Mouse (Mus musculus) fibroblast of lung, adult 2 months (primary cell): ENCODE measurements around the gene Hs6st1.

Experiments used
- DNase-seq: peaks from one replicate; pipeline ENCODE4 v3.0.0-alpha.2; 2011; ENCODE audit warnings: low read depth

The Hs6st1 gene

DNA sequence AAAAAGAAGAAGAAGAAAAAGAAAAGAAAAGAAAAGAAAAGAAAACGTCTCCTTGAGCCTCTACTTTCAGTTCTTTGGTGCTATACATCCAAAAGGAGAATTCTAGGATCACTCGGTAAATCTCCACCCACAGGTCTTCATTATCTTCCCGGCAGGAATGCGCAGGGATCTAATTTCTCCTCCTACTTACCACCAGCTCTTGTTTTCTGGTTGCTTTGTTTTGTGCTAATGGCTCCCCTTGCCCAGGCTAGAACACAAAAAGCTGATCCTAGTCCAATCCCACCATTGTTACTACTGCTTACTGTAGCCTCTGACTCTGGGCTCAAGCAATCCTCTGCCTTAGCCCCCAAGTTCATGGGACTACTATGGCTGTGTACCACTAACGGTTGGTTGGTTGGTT lies 16.9 kb downstream of the Hs6st1 start:
- no peak for DNase-seq

DNA sequence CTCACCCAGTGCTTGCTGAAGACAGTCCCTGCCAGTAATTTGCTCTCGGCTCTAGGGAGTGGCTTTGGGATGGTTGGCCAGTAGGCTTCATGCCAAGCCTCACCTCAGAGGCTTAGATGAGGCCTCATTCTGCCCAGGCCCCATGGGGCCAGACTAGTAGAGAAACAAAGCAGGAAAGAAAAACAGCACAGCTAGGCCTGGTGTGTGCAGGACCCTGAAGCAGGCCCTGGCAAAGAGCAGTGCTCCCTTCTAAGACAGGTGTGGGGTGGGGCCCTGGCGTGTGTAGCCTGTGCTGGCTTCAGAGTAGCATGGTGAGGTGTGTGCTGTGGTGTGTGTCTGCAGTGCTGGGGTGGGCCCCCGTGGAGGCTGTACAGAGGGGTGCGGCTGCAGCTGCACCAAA lies 20.2 kb downstream of the Hs6st1 start:
- no peak for DNase-seq

DNA sequence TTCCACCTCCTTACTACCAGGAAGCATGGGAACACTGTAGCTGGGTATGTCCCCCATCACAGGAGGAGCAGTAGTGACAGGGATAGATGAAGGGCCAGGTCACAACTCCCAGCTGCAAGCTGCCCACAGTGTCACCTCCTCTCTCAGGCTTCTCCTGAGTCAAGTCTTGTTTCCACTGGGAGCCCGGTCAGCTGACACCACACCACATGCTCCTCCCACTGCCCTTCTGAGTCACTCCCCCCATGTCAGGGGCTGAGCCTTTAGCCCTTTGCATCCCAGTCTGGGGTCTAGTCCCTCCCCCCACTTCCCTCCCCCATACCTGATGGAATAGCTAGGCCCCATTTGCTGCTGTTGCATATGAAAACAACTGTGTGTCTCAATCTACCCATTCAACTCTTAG lies 21.3 kb downstream of the Hs6st1 start:
- DNase-seq: no peak

DNA sequence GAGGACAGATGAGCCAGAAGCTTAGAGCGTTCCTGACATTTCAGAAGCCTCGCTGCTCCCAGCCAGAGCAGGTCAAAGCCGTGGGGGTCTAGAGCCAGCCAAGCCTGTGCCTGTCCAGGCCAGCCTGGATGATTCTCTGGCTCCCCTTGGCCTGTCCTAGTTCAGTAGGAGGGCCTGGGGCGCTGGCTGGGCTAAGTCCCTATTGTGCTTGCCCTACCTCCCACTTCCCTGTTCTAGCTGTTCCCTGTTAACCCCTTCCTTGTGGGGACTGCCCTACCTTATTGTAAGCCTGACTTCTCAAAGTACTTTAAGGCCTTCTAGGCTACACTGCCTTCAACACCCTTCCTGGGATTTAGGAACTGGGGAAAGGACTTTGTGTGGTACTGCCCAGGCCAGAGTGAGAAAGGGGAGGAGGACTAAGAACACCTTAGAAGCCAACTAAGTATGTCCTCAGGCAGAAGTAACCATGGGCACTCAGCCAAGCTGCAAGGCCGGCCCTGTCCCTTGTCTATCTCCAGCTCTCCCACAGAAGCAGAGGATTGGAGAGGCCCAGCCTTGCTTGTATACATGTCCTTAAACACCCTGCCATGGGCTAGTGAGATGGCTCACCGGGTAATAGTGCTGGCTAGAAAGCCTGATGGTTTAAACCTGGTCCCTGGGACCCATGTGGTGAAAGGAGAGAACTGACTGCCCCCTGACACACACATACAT lies 22.0 kb downstream of the Hs6st1 start:
- DNase-seq: no peak

DNA sequence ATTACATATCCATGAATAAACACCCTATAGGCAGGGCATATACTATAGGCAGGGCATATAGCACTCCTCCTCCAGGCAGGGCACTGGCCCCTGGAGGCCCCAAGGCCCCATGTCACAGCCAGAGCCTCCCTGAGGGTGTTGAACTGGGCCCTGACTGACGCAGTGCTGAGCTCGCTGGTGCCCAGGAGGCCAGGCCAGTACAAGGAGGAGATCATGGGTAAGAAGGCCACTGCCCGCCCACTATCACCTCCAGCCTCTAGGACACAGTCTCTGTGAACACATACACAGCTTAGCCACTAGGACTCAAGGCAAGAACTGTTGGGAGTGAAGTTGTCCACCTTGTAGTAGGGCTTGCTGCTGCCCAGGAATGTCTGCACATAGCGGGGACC lies 22.5 kb downstream of the Hs6st1 start:
- DNase-seq: no peak

DNA sequence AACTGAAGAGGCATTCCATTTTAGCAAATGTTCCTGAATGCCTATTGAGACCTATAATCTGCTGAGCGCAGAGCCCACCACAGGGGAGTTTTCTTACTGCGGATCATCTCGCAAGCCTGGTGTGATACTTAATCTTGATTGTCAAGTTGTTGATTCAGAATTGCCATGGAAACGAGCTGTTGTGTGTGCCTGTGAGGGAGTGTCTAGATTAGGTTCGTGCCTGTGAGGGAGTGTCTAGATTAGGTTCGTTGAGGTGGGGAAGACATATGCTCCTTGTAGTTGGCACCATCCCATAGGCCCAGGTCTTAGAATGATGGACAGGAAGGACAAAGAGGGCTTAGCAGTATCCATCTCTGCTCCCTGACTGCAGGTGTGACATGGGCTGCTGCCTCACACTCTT lies 23.0 kb downstream of the Hs6st1 start:
- no peak for DNase-seq

DNA sequence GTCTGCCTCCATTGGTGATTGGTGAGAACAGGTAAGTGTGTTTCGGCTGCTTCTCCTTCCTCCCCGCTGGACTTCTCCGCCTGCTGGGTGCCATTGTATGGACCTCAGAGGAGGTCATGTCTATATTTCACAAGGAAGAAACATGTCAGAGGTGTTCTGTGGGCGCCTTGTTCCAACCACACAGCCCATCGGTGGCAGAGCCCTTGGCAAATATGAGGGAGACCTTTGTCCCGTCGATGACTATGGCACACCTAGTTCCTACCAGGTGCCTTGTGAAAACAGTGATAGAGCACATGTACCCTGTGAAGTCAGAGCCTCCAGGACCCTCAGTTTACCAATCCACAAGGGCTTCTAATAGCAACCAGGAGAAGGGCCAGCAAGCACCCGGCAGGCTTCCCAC lies 25.5 kb downstream of the Hs6st1 start:
- no peak for DNase-seq

DNA sequence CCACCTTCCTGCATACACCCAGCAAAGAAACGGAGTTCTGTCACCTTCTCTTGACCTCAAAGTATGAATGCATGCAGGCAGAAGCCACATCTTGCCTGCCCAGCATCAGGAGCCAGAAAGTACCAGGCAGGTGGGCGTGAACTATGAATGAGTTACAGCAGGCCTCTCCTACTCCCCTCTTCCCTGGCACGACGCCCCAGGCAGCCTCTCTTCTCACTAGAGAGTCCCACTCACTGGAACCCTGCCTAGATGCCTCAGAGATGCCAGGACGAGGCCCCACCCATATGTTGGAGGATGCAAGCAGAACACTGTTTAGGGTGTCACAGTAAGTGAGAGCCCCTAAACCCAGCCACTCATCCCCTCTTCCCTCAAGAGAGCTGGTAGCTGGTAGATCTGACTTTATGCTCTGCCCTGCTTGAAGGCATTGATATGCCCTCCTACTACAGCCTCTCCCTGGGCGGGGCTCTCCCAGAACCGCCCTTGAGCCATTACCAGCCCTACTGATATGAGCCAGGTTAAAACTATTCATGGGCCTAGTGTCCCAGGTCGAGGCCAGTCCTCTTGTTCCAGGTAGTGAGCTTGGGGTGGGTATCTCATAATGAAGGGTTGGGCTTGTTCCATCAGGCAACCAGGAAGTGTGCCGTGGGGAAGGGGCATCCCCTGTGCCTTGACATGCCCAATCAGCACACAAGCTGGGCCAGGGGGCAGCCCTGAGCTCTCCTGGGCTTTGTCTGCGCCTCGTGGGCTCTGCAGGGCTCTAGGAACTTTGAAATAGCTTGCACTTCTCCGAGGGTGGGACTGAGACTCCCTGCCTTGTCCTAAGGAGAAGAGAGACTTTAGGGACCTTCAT lies 27.4 kb downstream of the Hs6st1 start:
- DNase-seq: no peak

DNA sequence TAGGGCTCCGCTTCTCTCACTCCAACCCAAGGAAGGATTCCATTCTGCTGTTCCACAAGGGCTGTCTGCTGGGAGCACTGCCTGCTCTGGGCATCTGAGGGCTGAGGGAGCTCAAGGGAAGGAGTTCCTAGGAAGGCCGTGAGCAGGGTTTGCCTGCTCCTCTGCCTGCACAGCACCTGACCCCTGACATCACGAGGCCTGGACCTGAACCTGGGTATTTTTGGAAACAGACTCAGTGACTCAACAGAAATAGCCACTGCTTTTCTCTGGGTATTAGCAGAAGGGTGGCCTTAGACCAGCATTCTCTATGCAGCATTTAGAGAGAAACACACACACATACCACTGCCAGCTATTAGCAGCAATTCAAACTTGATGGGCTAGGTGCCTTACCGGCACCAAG lies 30.2 kb downstream of the Hs6st1 start:
- DNase-seq: no peak

DNA sequence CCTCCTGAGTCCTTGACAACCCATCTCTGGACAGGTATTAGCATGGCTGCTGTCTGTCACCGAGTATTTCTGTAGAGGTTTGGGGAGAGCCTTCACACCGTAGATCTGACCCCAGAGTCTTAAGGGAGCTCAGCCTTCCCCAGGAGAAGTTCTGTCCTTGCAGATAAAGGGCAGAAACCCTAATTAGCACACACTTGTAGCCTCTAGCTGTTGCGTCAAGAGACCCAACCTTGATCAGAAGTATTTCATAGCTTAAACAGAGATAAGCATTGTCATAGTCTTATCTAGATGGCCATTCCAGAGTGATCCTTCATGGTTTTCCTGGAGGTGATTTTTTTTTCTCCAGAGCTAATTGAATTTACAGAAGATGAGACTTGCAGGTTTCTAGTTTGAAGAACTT lies 32.2 kb downstream of the Hs6st1 start:
- no peak for DNase-seq

DNA sequence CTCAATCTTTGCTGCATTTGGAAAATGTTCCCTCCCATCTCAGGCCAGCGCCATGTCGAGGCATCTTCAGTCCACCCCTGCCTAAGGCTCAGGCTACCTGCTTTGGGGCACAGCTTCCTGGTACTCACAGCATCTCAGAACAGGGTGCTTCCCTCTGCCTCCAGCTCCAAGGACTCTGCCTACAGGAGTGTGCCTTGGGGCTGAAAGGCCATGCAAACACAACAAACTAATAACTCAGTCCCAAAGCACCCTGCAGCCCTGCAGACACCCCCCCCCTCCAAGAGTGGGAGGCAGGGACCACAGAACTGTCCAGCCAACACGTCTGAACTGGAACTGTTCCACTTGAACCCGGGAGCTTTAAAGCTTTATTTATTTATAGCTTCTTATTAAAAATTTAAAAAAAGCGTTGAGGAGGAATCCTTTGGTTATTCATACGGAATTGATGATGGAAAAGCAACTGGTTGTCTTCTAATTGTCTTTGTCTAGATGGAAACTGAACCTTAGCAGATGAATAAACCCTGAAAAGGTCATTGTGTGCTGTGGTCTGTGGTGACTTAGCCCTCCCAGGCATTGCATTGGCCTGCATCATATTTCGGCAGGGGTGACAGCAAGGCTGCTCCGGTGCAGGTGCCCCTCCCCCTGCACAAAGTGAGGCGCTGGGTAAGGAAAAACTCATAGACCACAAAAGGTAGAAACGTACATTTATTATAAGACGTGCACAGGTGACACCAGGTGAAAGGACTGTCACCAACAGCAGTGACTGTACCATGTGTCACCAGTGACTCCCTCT lies 37.9 kb downstream of the Hs6st1 start:
- DNase-seq: no peak

DNA sequence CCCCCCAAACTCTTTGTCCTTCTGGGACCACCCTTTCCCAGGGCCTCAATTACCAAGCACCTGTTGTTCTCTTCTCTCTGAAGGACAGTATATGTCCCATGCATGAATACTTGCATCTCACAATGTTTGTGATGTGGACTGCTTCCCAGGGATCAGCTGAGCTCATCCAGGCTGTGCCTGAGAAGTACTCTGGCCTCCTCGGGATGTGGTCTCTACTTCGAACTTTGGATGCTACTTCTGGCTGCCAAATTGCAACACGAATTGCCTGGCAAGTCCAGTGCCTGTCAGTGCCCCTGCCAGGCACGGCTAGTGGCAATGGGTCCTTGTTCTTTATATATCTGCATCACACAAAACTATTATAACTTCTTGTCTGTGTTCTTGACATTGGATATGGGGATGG lies 41.8 kb downstream of the Hs6st1 start:
- no peak for DNase-seq

DNA sequence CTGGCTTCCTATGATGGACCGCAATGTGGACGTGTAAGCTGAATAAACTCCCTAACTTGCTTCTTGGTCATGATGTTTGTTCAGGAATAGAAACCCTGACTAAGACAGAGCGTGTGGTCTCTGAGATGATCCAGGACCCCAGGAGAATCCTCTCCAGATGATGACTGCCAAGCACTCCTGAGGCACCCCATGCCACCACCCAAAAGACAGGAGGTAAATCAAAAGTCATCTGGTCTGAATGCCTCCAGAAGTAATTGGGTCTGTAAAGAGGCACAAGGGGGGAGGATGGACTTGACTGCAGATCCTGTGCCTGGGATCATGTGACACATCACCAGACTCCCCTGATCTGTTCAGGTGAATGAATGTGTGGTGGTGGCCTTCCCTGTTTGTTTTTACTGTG lies 44.5 kb downstream of the Hs6st1 start:
- DNase-seq: no peak

DNA sequence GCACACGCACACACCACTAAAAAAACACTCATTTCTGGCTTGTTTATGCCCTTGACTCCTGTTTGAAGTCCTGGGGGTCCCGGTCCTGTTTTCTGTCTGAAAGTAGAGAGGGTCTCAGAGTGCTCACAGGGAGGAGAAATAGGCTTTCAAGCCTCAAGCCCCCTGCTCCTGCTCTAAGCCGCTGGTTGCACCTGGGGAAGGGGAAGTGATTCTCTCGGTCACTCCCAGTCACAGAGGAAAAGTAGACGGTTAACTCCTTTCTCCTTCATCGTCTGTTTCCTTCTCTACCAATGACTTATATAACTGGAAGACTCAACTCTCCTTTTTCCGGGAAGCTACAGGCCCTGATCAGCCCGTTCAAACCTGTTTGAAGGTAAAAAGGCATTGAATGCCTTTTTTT lies 45.5 kb downstream of the Hs6st1 start:
- no peak for DNase-seq

DNA sequence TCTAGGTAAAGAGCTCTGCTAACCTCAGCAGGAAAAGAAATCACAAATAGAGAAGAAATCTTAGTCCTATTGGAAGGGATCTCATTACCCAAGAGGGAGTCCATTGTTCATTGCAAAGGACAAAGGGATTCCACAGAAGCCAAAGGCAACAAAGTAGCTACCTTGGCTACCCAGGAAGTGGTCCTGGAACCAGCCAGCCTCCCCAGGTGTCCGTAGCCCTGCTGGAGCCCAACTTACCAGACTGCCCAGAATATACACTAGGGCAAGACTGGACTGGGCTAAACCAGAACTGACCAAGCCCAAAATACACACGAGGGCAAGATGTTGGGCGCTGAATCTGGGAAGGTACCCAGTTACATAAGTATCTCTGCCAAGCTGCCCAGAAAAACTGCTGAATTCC lies 46.6 kb downstream of the Hs6st1 start:
- DNase-seq: no peak

DNA sequence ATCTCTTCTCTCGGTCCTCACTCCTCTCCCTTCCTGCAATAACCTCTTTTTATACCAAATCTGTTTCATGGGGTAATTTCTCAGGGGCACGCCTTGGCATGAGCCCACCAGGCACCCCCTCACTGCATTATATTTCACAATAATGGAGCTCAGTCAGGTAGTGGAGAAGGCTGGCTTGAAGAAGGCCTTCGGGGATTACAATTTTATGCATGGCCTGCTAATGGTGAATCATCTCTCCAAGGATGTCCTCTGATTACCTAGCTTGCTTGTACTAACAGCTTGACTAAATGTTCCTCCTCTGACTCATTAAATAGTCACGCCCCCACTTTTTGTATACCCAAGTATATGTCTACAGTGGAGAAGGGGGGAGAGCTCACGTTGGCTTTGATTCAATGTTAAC lies 48.3 kb downstream of the Hs6st1 start:
- no peak for DNase-seq

DNA sequence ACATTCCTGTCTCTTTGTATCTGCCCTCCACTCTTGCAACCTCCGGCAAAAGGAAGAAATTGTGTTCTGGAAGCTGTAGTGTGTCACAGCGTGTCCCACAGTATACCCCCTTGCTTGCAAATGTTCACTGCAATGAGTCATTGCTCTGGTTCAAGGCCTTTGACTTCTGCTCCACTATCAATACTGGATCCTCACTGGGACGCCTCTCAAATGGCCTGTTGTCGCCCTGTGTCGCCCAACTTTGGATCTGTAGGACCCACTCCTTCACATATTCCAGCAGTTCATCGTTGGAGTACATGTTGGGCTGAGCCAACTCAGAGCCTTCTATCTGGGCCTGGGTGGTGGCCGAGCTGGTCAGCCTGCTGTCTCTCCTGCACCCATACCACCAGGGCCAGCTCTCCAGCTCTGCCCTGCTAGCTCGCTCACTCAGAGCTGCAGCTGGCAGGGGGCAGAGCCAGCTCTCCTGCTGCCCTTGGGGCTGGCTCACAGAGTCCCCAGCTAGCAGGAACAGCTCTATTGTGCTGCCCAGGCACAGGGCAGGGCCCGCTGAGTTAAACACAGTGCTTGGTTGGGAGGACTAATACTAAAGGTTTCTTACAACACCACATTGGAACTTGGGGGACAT lies 50.0 kb downstream of the Hs6st1 start:
- no peak for DNase-seq

DNA sequence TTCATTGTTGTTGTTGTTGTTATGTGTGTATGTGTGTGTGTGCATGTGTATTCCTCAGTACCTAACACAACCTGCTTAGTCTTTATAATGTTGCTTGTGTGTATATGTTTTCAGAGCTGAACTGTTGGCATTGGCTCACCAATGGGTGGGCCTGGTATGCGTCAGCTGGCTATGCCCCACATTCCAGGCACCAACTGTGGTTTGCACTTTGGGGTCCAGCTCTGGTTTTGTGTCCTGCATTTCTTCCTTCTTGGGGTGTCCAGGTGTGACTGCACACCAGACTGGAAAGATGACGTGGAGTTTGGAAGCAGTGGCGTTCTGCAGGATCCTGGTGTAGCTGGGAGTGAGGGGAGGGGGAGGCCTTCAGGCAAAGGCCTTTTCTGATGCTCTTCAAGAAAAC lies 50.8 kb downstream of the Hs6st1 start:
- no peak for DNase-seq

DNA sequence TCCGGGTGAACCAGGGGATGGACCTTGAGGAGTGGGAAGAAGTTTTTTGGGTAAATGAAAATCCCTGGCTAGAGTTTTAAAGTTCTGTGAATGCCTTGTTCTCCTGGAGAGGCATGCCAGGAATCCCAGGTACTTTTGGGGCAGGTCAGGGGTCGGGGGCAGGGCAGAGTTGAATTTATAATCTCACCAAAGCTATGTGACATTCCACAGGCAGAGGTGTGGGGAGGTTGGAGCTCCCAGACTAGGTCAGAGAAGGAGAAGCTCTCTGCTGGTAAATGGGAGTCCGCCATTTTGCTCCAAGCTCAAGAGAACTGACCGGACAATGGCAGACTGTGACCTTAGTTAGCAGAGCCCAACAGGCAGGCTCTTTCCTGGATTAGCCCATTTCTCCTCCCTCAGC lies 51.2 kb downstream of the Hs6st1 start:
- DNase-seq: no peak

DNA sequence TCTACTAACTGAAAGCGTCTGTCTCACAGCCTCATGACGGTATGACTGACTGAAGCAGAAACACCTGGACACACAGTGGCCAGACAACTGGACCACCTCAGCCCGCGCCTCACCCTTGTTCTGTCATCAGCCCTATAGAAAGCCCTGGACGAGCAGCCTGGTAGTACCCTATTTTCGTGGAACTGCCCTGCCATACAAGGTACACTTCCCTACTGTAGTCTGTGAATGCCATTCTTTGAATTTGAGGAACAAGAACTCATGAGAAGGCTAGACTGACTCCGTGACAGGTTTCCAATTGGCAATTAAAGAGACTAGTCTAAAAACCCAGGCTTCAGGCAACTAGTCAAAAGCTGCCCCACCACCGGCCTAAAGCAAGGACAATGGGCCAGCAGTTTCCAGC lies 53.0 kb downstream of the Hs6st1 start:
- DNase-seq: no peak

DNA sequence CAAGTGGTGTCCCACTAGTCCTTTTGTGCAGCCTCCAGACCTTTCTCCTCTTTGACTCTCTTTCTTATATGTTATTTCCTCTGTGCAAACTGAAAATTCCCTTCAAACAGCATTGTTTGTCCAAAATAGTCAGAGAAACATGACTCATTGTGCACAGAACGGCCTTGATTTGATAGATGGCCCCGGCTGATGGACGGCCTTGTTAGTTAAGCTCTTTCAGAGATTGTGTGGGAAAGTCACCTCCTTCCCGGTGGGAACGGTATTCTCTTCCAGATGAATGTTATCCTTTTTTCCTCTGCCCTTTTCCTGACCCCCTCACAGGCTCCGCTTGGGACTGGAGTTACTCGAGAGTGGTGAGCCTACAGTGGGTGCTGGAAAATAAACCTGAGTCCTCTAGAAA lies 56.9 kb downstream of the Hs6st1 start:
- DNase-seq: no peak

DNA sequence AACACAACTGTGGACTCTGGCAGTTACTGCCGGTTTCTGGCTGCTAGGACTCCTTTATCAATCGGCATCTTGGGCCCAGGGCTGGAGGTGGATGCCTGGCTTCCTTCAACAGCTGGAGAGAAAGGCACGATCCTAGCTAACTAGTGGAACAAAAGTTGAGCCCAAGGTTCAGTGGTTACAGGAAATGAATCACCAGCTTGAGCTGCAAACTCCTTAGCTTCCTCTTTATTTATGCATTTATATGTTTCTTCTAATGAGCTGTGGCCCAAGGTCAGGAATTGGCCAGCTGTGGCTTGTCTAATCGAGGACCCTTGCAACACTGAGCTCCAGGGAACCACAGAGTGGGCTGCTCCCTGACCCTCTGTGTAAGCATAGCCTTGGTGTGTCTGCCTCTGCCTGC lies 60.9 kb downstream of the Hs6st1 start:
- no peak for DNase-seq

DNA sequence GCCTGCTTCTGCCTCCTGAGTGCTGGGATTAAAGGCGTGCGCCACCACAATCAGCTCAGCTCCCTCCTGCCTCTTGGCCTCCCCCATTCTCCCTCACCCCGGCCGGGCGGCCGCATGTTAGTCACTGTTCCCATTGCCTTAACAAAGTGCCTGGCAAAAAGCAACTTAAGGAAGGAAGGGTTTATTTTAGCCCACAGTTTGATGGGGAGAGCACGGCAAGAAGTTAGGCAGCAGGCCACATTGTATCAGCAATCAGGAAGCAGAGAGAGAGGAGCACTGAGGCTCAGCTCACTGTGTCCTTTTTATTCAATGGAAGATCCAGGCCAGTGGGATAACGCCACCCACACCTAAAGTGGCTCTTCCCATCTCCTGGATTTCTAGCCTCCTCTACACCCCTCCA lies 61.7 kb downstream of the Hs6st1 start:
- no peak for DNase-seq
